Mouse (Mus musculus) olfactory bulb, adult 2 months (tissue): Measurements from ENCODE around the gene Tmem106c. TPM values are rescaled to one million over a fixed set of nuclear protein-coding genes. Genes with fewer than 3 reads are reported as not detected.

Experiments
- H3K27ac ChIP-seq: fragments of 200-500 bp; 2 replicates; pipeline ENCODE4 v1.5.1; 2012; ENCODE audit warnings: low read depth, low read length; ENCODE audit not compliant: insufficient read depth
- H3K4me1 ChIP-seq: fragments of 200-500 bp; 2 replicates; pipeline ENCODE4 v1.6.1; 2012; ENCODE audit warnings: low read length; ENCODE audit not compliant: control insufficient read depth, insufficient read depth
- H3K4me3 ChIP-seq: fragments of 200-500 bp; 2 replicates; pipeline ENCODE4 v1.5.1; 2012; ENCODE audit warnings: mild to moderate bottlenecking, low read depth, low read length, moderate library complexity; ENCODE audit not compliant: insufficient read depth
- CTCF ChIP-seq: fragments of 200-500 bp; IDR thresholded peaks from 2 replicates; pipeline ENCODE4 v1.5.1; 2012; ENCODE audit warnings: low read depth, mild to moderate bottlenecking, low read length, moderate library complexity; ENCODE audit not compliant: insufficient read depth
- POLR2A ChIP-seq: fragments of 200-500 bp; IDR thresholded peaks from 2 replicates; pipeline ENCODE4 v1.6.1; 2012; ENCODE audit warnings: mild to moderate bottlenecking, low read depth, low read length, moderate library complexity; ENCODE audit not compliant: insufficient read depth
- WGBS: fragments of 180-500 bp; shearing (Covaris S2); methylation state at CpG from one replicate; pipeline ENCODE4 v1.1.7; 2018; 5-methylcytosine and 5-hydroxymethylcytosine counted together
- polyA plus RNA-seq: library from polyadenylated mRNA; stranded (reverse); fragments of >200 nt; gene quantifications from 2 replicates; pipeline ENCODE4 v1.2.4, GENCODE M21; 2012; ENCODE audit warnings: low replicate concordance; ENCODE audit not compliant: missing spikeins, insufficient read depth, insufficient read length

The Tmem106c gene
- not detected in 2 replicates for polyA plus RNA-seq

GRCm38 (mm10) chr15:97963989-97964835, at the start of gene Tmem106c:
Gene Tmem106c (plus strand): TSS chr15:97964200.
- TF ChIP-seq CTCF = peak; percentile 97
- peak; percentile 92 for TF ChIP-seq POLR2A
- WGBS = under 1% methylated on average over 67 of the region's 67 CpGs
- peak within 1 kb of the TSS; percentile 90 for H3K4me3 ChIP-seq
- H3K27ac ChIP-seq = peak within 1 kb of the TSS; percentile 83
- H3K4me1 ChIP-seq = peaks cover 5% of the 10 kb centered on the region

GRCm38 (mm10) chr15:97914331-97914747, 49.7 kb upstream of the Tmem106c start:
- no peak overlapping the region for H3K27ac ChIP-seq
- TF ChIP-seq POLR2A = no peak
- WGBS = 28% methylated on average over 9 of the region's 9 CpGs
- H3K4me1 ChIP-seq = peaks cover 4% of the 10 kb centered on the region; the same call in 1 of the 2 replicates
- no peak overlapping the region for H3K4me3 ChIP-seq

GRCm38 (mm10) chr15:97917994-97918393, 46.0 kb upstream of the Tmem106c start:
- TF ChIP-seq CTCF (no peak), POLR2A (no peak)
- Histone ChIP-seq H3K27ac (no peak overlapping the region), H3K4me3 (no peak overlapping the region), H3K4me1 (peaks cover 4% of the 10 kb centered on the region; the same call in 1 of the 2 replicates)
- 85% methylated on average over 9 of the region's 9 CpGs for WGBS

- Histone ChIP-seq H3K4me1 (peaks cover 4% of the 10 kb centered on the region; the same call in 1 of the 2 replicates), H3K4me3 (no peak overlapping the region), H3K27ac (no peak overlapping the region)
- WGBS = 88% methylated on average over 7 of the region's 7 CpGs
- TF ChIP-seq CTCF (no peak), POLR2A (no peak)
These were observed 44.8 kb upstream of the Tmem106c start for GRCm38 (mm10) chr15:97919217-97919616.

GRCm38 (mm10) chr15:97920306-97920705, 43.7 kb upstream of the Tmem106c start:
- WGBS = 39% methylated on average over 5 of the region's 5 CpGs
- TF ChIP-seq POLR2A = no peak
- TF ChIP-seq CTCF = no peak
- Histone ChIP-seq H3K4me3 (no peak overlapping the region), H3K27ac (no peak overlapping the region), H3K4me1 (no peaks in the 10 kb centered on the region)

- TF ChIP-seq CTCF (no peak), POLR2A (no peak)
- 95% methylated on average over 9 of the region's 9 CpGs for WGBS
- Histone ChIP-seq H3K27ac (no peak overlapping the region), H3K4me1 (no peaks in the 10 kb centered on the region), H3K4me3 (no peak overlapping the region)
These were observed 42.2 kb upstream of the Tmem106c start for GRCm38 (mm10) chr15:97921796-97922195.

- no peak overlapping the region for H3K27ac ChIP-seq
- H3K4me3 ChIP-seq = no peak overlapping the region
- no peaks in the 10 kb centered on the region for H3K4me1 ChIP-seq
- WGBS = 93% methylated on average over 2 of the region's 2 CpGs
- no peak for TF ChIP-seq POLR2A
- TF ChIP-seq CTCF = no peak
These were observed 41.6 kb upstream of the Tmem106c start for GRCm38 (mm10) chr15:97922421-97922820.

- WGBS = 67% methylated on average over 4 of the region's 4 CpGs
- TF ChIP-seq POLR2A (no peak), CTCF (no peak)
These were observed 37.0 kb upstream of the Tmem106c start for GRCm38 (mm10) chr15:97927018-97927417.

GRCm38 (mm10) chr15:97927821-97928220, 36.2 kb upstream of the Tmem106c start:
- no peak overlapping the region for H3K27ac ChIP-seq
- TF ChIP-seq CTCF (no peak), POLR2A (no peak)
- no peak overlapping the region for H3K4me3 ChIP-seq
- H3K4me1 ChIP-seq = peaks cover 7% of the 10 kb centered on the region
- WGBS = 85% methylated on average over 6 of the region's 6 CpGs

More at GRCm38 (mm10) chr15:97927018-97927417, 37.0 kb upstream of the Tmem106c start:
- no peak overlapping the region for H3K27ac ChIP-seq
- no peaks in the 10 kb centered on the region for H3K4me1 ChIP-seq
- H3K4me3 ChIP-seq = no peak overlapping the region
